Mouse (Mus musculus) embryonic facial prominence, embryonic 14.5 days (tissue): ENCODE measurements around the gene Ssbp2. TPM values are rescaled to one million over a fixed set of nuclear protein-coding genes. Genes with fewer than 3 reads are reported as not detected.

Experiments
- ATAC-seq: fragments of 200-750 bp; cut with Nextera tagmentation; 2 replicates; pipeline ENCODE4 v1.8.0; 2017; ENCODE audit warnings: low read depth, moderate number of reproducible peaks, moderate TSS enrichment
- DNase-seq: peaks from one replicate; pipeline ENCODE4 v3.0.0-alpha.2; 2015; ENCODE audit warnings: low spot score
- H3K27ac ChIP-seq: fragments of 300-500 bp; sonication (generic); replicated peaks from 2 replicates; pipeline ENCODE4 v1.5.1; 2014; ENCODE audit warnings: low read depth, mild to moderate bottlenecking, low read length, moderate library complexity
- H3K27me3 ChIP-seq: fragments of 300-500 bp; sonication (generic); replicated peaks from 2 replicates; pipeline ENCODE4 v1.6.1; 2014; ENCODE audit warnings: low read length; ENCODE audit not compliant: control insufficient read depth, insufficient read depth
- H3K36me3 ChIP-seq: fragments of 300-500 bp; sonication (generic); 2 replicates; pipeline ENCODE4 v1.6.1; 2014; ENCODE audit warnings: low read length, mixed read lengths; ENCODE audit not compliant: control insufficient read depth, insufficient read depth
- H3K4me1 ChIP-seq: fragments of 300-500 bp; sonication (generic); 2 replicates; pipeline ENCODE4 v1.6.1; 2014; ENCODE audit warnings: antibody characterized with exemption, low read length; ENCODE audit not compliant: control insufficient read depth, insufficient read depth
- H3K4me2 ChIP-seq: fragments of 300-500 bp; sonication (generic); 2 replicates; pipeline ENCODE4 v1.6.1; 2014; ENCODE audit warnings: low read depth, mild to moderate bottlenecking, low read length, moderate library complexity, mixed read lengths
- H3K4me3 ChIP-seq: fragments of 300-500 bp; sonication (generic); 2 replicates; pipeline ENCODE4 v1.5.1; 2014; ENCODE audit warnings: low read depth, mild to moderate bottlenecking, low read length
- H3K9ac ChIP-seq: fragments of 300-500 bp; sonication (generic); 2 replicates; pipeline ENCODE4 v1.6.1; 2014; ENCODE audit warnings: low read depth, mild to moderate bottlenecking, low read length, moderate library complexity, mixed read lengths
- H3K9me3 ChIP-seq: fragments of 300-500 bp; sonication (generic); 2 replicates; pipeline ENCODE4 v1.6.1; 2016; ENCODE audit warnings: low read length; ENCODE audit not compliant: control insufficient read depth
- WGBS: fragments of 180-500 bp; shearing (Covaris S2); extraction: QIAGEN DNeasy Blood & Tissue Kit; methylation state at CpG from one replicate; pipeline ENCODE4 v1.1.7; 2014; 5-methylcytosine and 5-hydroxymethylcytosine counted together
- polyA plus RNA-seq: library from polyadenylated mRNA; unstranded; fragments of >200 nt; fragmentation: Nextera tagmentation; extraction: Ambion mirVana; gene quantifications from 2 replicates; pipeline ENCODE4 v1.2.1, GENCODE M21; 2014

Gene Ssbp2
- polyA plus RNA-seq, 1 experiment from 2014 or later, result 148 TPM

GRCm38 (mm10) chr13:91611909-91612308 lies 151.8 kb downstream of the Ssbp2 start:
- Histone ChIP-seq H3K4me2 (no peak overlapping the region), H3K27ac (no peak overlapping the region), H3K9me3 (no peaks in the 10 kb centered on the region), H3K9ac (no peak overlapping the region), H3K4me1 (no peaks in the 10 kb centered on the region), H3K4me3 (no peak overlapping the region), H3K27me3 (no peaks in the 10 kb centered on the region), H3K36me3 (0 out of 2 replicates have a peak, but pooled peaks cover 5% of the 10 kb centered on the region)
- 87% methylated on average over 3 of the region's 3 CpGs for WGBS
- ATAC-seq (no peak), DNase-seq (no peak)

DNA sequence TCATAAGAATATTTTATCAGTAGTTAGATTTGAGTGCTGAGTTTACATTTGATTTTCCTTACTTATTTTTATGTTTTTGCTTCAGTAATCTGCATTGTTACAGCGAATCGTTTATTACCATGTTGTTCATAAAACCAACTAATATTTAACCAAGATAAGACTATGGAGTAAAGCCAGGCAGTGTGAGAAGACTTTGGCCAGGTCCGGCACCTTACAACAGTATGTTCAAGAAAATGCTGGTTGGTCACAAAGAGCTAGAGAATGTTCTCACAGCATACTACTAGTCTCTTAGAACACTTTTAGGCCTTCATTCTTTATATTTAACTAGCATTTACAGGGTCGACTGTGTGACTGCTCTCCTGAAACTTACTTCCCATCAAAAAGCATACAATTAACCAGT lies 152.5 kb downstream of the Ssbp2 start:
- WGBS, result 97% methylated on average over 4 of the region's 4 CpGs

DNA sequence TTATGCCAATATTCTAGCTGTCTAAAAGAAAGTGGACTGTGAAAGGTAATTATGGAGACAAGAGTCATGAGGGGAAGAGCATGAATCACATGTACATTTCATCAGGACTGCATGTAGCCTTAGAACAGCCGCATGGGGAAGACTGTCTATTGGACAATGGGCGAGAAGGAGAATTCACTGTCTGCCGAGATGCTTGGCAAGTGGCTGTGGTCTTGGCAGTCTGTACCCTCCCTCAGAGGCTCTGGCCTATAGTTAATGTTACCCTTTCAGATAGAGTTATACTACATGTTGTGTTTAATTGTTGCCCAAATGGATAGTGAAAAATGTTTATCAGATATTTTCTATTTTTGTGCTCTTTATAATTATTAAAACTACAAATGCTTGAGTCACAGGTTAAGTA lies 156.0 kb downstream of the Ssbp2 start:
- Histone ChIP-seq H3K9me3 (no peaks in the 10 kb centered on the region), H3K4me3 (no peak overlapping the region), H3K27me3 (no peaks in the 10 kb centered on the region), H3K9ac (no peak overlapping the region), H3K27ac (no peak overlapping the region), H3K4me1 (no peaks in the 10 kb centered on the region), H3K36me3 (peaks cover 17% of the 10 kb centered on the region), H3K4me2 (no peak overlapping the region)
- WGBS, result 89% methylated on average over 3 of the region's 3 CpGs
- ATAC-seq (no peak), DNase-seq (no peak)

More for the DNA sequence above, 152.5 kb downstream of the Ssbp2 start:
- no peak for ATAC-seq
- DNase-seq, result no peak
- H3K4me1 ChIP-seq, result no peaks in the 10 kb centered on the region
- H3K9ac ChIP-seq, result no peak overlapping the region
- no peak overlapping the region for H3K27ac ChIP-seq
- H3K9me3 ChIP-seq, result no peaks in the 10 kb centered on the region
- H3K27me3 ChIP-seq, result no peaks in the 10 kb centered on the region
- H3K4me2 ChIP-seq, result no peak overlapping the region
- no peak overlapping the region for H3K4me3 ChIP-seq
- 0 out of 2 replicates have a peak, but pooled peaks cover 5% of the 10 kb centered on the region for H3K36me3 ChIP-seq

DNA sequence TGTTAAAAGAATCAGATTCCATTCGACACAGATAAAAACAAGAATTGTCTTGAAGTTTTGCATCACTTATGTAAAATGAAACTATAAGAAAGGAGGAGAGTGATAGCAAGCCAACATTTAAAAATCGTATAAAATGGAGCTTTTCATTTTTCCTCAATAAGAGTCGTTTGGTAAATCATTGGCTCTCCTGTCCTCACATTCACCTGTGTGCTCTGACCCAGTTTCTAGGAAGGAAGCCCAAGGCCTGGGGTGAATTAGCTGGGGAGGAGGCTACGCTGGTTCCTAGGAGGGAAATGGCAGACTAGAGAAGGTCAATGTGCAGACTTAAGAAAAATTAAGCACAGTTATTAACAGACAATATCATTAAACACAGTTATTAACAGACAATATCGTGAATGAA lies 156.8 kb downstream of the Ssbp2 start:
- H3K4me2 ChIP-seq, result no peak overlapping the region
- H3K9me3 ChIP-seq, result no peaks in the 10 kb centered on the region
- no peak overlapping the region for H3K4me3 ChIP-seq
- WGBS, result 83% methylated on average over 5 of the region's 5 CpGs
- H3K4me1 ChIP-seq, result no peaks in the 10 kb centered on the region
- DNase-seq, result no peak
- no peak overlapping the region for H3K27ac ChIP-seq
- H3K9ac ChIP-seq, result no peak overlapping the region
- peaks cover 18% of the 10 kb centered on the region for H3K36me3 ChIP-seq
- H3K27me3 ChIP-seq, result no peaks in the 10 kb centered on the region
- no peak for ATAC-seq

- no peak for DNase-seq
- peaks cover 18% of the 10 kb centered on the region for H3K36me3 ChIP-seq
- no peak overlapping the region for H3K9ac ChIP-seq
- no peak overlapping the region for H3K4me3 ChIP-seq
- H3K27me3 ChIP-seq, result no peaks in the 10 kb centered on the region
- no peak for ATAC-seq
- H3K4me2 ChIP-seq, result no peak overlapping the region
- H3K9me3 ChIP-seq, result 0 out of 2 replicates have a peak, but pooled peaks cover 3% of the 10 kb centered on the region
- H3K27ac ChIP-seq, result no peak overlapping the region
- WGBS, result 65% methylated on average over 1 of the region's 1 CpGs
- no peaks in the 10 kb centered on the region for H3K4me1 ChIP-seq
Measured at GRCm38 (mm10) chr13:91619431-91619830, 159.3 kb downstream of the Ssbp2 start.

- H3K36me3 ChIP-seq, result peaks cover 13% of the 10 kb centered on the region
- no peaks in the 10 kb centered on the region for H3K4me1 ChIP-seq
- no peak for ATAC-seq
- WGBS, result 97% methylated on average over 3 of the region's 3 CpGs
- H3K9me3 ChIP-seq, result peaks cover 3% of the 10 kb centered on the region; the same call in 1 of the 2 replicates
- H3K4me2 ChIP-seq, result no peak overlapping the region
- no peak overlapping the region for H3K27ac ChIP-seq
- H3K27me3 ChIP-seq, result no peaks in the 10 kb centered on the region
- no peak for DNase-seq
- no peak overlapping the region for H3K4me3 ChIP-seq
- H3K9ac ChIP-seq, result no peak overlapping the region
Measured at GRCm38 (mm10) chr13:91620541-91620940, 160.5 kb downstream of the Ssbp2 start.

DNA sequence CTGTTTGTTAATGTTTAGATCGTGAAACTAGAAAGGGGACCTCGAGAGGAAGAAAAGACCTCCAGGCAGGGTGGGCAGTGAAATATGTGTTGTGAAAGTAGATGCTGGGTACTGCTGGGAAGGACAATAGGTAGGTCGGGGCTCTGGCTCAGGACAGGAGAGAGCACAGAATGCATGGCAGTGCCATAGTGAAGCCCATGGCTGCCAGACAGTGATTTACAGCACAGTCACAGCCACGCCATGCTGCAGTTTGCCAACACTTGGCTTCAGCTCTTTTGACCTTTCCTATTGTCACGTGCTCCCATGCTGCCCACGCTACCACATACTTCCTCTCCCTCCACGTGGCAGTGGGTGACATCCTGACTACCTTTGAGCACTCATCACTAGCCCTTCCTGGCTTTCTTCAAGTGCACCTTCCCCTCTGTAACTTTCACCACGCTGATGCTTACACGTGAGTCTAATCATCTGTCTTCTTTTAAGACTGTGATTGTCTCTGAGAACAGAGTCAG lies 171.3 kb downstream of the Ssbp2 start:
- Histone ChIP-seq H3K27me3 (no peaks in the 10 kb centered on the region), H3K9ac (no peak overlapping the region), H3K36me3 (no peaks in the 10 kb centered on the region), H3K4me3 (no peak overlapping the region), H3K27ac (no peak overlapping the region), H3K9me3 (no peaks in the 10 kb centered on the region), H3K4me1 (no peaks in the 10 kb centered on the region), H3K4me2 (no peak overlapping the region)
- DNase-seq, result no peak
- ATAC-seq, result no peak
- 80% methylated on average over 9 of the region's 9 CpGs for WGBS

- no peaks in the 10 kb centered on the region for H3K27me3 ChIP-seq
- DNase-seq (peak; percentile 24), ATAC-seq (no peak)
- H3K9ac ChIP-seq, result no peak overlapping the region
- H3K36me3 ChIP-seq, result no peaks in the 10 kb centered on the region
- no peak overlapping the region for H3K27ac ChIP-seq
- H3K4me2 ChIP-seq, result no peak overlapping the region
- no peaks in the 10 kb centered on the region for H3K9me3 ChIP-seq
- H3K4me1 ChIP-seq, result no peaks in the 10 kb centered on the region
- 30% methylated on average over 7 of the region's 7 CpGs for WGBS
- H3K4me3 ChIP-seq, result no peak overlapping the region
Measured at GRCm38 (mm10) chr13:91634123-91634522, 174.0 kb downstream of the Ssbp2 start.

- H3K9me3 ChIP-seq, result no peaks in the 10 kb centered on the region
- H3K4me3 ChIP-seq, result no peak overlapping the region
- 80% methylated on average over 2 of the region's 2 CpGs for WGBS
- H3K4me2 ChIP-seq, result no peak overlapping the region
- H3K4me1 ChIP-seq, result no peaks in the 10 kb centered on the region
- no peak for DNase-seq
- no peak for ATAC-seq
- H3K9ac ChIP-seq, result no peak overlapping the region
- H3K27ac ChIP-seq, result no peak overlapping the region
- no peaks in the 10 kb centered on the region for H3K36me3 ChIP-seq
- H3K27me3 ChIP-seq, result no peaks in the 10 kb centered on the region
Measured at GRCm38 (mm10) chr13:91635957-91636356, 175.9 kb downstream of the Ssbp2 start.
